Mouse (Mus musculus): ENCODE data around the gene Tbc1d8b. TPM values are rescaled to one million over a fixed set of nuclear protein-coding genes. Genes with fewer than 3 reads are reported as not detected.
A peak's percentile ranks its signal among the peaks of the same experiment; 100 is the strongest.

Gene Tbc1d8b
- total RNA-seq, 2 experiments from 2014 or later, result 5.1 to 6.3 TPM

GRCm38 (mm10) chrX:139778886-139779285, 94.1 kb downstream of the Tbc1d8b start:
- intact Hi-C loops (cut with DNase I), result no loop called here

DNA sequence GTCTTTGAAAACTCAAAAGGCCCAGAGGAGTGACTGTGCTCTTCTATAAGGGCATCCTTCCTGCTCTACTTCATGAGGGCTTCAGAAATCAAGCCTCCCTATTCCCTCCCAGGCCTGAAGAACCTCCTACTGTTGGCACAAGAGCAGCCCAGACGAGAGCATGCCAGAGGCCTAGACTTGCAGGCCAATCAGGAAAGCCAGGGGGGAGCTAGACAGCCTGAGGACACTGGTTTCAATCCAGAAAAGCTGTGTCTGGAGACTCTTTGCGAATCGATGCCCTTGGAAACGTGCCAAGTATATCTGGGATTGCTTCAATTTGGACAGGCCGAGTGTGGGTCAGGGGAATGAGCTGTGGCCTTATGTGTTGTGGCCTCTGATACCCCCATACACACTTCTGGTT, 94.6 kb downstream of the Tbc1d8b start:
- intact Hi-C loops (cut with DNase I), result no loop called here
- no peak for DNase-seq

More at GRCm38 (mm10) chrX:139778886-139779285, 94.1 kb downstream of the Tbc1d8b start:
- no peak for DNase-seq

- intact Hi-C loops (cut with DNase I), result no loop called here
- DNase-seq, result no peak
These were observed 96.2 kb downstream of the Tbc1d8b start for GRCm38 (mm10) chrX:139780988-139781387.

- intact Hi-C loops (cut with DNase I), result no loop called here
- DNase-seq, result no peak
These were observed 96.8 kb downstream of the Tbc1d8b start for GRCm38 (mm10) chrX:139781563-139781962.

DNA sequence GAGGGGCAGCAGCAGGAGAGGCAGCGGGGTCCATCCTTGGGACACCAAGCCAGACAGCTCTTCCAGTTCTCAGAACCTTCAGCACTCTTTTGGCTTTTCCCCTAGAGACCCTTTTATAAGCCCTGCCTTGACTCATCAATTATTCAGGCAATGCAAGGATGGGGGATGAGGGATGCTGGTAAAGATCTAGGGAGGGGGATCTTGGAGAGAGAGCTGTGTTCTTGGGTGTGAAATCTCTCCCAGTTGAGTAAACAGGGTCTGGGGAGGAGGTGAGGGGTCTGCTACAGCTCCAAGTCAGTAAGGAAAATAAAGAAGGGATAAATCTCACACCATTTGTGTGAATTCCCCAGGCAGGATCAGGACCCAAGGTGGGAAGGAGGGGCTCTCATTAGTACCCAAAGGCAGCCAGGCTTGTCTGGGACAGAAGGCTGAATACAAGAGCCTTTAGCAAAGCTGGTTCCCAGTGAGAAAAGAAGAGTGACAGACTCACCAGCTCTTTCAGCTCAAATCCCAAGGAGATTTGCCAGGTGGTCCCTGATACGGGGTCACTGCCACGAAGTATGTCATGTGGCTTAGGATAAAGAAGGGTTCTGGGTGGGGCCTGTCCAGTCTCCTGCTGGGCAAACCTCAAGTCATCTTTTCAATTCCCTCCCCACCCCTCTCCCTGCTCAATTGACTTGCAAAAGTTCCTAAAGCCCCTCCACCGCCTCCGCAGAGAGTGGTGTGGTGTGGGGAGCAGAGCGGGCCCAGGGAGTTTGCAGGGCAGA, 97.7 kb downstream of the Tbc1d8b start, which contains the start of gene Ripply1:
Gene Ripply1 (minus strand): TSS at position 76 of the 767 bp plus-strand sequence.
- intact Hi-C loops (cut with DNase I), result no loop called here

DNA sequence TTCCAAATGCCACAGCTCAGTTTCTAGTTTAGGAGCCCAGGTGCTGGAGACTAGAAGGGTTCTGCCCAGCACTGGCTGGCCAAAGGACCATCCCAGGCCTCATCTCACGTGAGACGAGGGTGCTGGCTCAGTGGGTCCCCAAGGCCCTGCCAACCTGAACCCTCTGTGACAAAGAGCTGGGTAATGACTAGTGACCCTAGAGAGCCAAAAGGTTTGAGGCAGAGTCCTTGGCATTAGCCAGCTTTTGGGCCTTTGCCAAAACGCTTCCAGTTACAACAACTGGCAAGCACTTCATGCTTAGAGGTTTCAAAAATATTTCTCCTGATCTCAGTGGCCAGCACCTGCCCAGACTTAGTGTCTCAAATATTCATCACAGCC, 98.2 kb downstream of the Tbc1d8b start:
- peak in 1 of 2 experiments; percentile 33 for DNase-seq
- intact Hi-C loops (cut with DNase I), result no loop called here

More for the DNA sequence above, 97.7 kb downstream of the Tbc1d8b start, which contains the start of gene Ripply1:
- DNase-seq, result no peak

GRCm38 (mm10) chrX:139785764-139786163, 101.0 kb downstream of the Tbc1d8b start:
- DNase-seq, result no peak
- intact Hi-C loops (cut with DNase I), result no loop called here

GRCm38 (mm10) chrX:139794072-139794845, 109.5 kb downstream of the Tbc1d8b start:
- intact Hi-C loops (cut with DNase I), result no loop called here
- no peak for DNase-seq

- intact Hi-C loops (cut with DNase I), result no loop called here
- DNase-seq, result no peak
These were observed 111.2 kb downstream of the Tbc1d8b start for GRCm38 (mm10) chrX:139796037-139796436.

DNA sequence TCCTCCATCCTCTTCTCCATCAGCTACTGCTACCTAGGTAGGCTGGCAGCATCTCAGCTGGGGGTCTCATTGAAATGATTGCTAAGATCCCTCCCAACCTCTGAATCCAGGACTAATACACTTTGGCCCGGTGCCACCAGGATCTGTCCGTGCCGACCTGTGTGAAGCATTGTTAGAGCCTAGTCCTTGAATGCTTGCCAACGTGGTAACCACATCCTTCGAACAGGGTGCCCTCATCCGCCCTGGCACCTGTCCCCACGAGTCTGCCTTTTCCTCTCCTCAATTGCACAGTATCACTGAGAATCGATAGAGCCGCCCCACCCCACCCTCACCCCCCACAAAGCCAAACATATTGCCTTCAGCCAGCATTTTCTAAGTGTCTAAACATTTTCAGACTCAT, 113.1 kb downstream of the Tbc1d8b start:
- no peak for DNase-seq
- intact Hi-C loops (cut with DNase I), result no loop called here

DNA sequence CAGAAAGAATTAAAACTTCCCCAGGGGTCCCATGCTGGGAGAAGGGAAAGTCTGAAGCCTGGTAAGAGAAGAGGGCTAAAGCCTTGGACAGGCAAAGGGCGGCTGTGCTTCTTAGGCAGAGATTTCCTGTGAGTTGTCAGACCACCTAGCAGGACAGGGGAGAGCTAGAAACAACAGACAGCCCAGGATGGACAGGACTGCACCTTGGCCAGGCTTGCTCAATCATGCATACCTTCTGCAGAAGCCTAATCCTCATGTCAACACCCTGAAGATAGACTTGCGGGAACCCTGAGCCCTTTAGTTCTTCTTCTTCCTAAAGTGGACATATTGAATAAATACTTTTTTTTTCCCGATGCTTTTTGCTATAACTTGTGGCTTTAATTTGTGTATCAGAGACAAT, 115.2 kb downstream of the Tbc1d8b start:
- no peak for DNase-seq
- intact Hi-C loops (cut with DNase I), result no loop called here

DNA sequence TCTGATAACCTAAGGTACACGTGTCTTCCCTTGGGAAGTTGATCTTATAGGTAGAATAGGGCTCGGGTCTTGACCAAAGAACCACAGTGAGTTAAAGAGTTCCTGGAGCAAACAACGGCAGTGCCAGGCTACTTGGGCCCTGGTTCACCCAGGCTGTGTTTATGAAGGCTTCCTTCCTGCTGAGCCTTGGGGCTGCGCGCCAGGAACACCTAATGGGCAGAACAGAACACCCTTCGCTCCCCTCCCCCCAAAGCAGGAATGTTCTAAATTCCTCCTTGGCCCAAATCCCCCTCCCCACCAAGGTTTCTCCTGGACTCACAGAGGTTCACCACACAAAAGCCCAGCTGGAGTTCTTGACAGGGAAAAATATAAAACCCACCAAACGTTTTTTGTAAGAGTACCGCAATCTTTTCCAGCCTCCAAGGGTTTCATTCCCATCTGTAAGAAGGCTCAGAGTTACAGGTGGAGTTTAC, 115.6 kb downstream of the Tbc1d8b start, which contains the start of gene Cldn2:
Gene Cldn2 (plus strand): TSS at position 423 of the 473 bp plus-strand sequence.
- intact Hi-C loops (cut with DNase I), result no loop called here
- DNase-seq, result no peak

Other genes with a start within 250 kb of the Tbc1d8b start
- gene D330045A20Rik, start 204.6 kb upstream of the Tbc1d8b start, total RNA-seq (2021), result under 1 TPM; 0.08 to 0.60 TPM
- gene Rnf128, start 121.7 kb upstream of the Tbc1d8b start, total RNA-seq (2021), result 10 to 100 TPM; 70.5 to 70.8 TPM
- gene Gm15013, start 29.5 kb downstream of the Tbc1d8b start, total RNA-seq (2021), result not detected
- gene Ripply1, start 97.4 kb downstream of the Tbc1d8b start, total RNA-seq (2021), result not detected
- gene Cldn2, start 115.8 kb downstream of the Tbc1d8b start, total RNA-seq (2021), result not detected
- gene Morc4, start 186.7 kb downstream of the Tbc1d8b start, total RNA-seq (2021), result 1 to 10 TPM; 4.0 to 4.7 TPM